Mouse (Mus musculus) cerebellum, postnatal 10 days (tissue): ENCODE measurements around the gene Snhg11.

Source experiments
- DNase-seq, 2 experiments: peaks; one replicate each; pipeline ENCODE4 v3.0.0; 2021; ENCODE audit warnings: mixed read lengths in 2 of 2

Snhg11 gene

GRCm38 (mm10) chr2:158375443-158376122 lies at the start of gene Snhg11:
Snhg11 (plus strand) TSS chr2:158375638.
- peak; percentile 60 for DNase-seq

GRCm38 (mm10) chr2:158334356-158334755 lies 41.1 kb upstream of the Snhg11 start:
- no peak for DNase-seq

DNA sequence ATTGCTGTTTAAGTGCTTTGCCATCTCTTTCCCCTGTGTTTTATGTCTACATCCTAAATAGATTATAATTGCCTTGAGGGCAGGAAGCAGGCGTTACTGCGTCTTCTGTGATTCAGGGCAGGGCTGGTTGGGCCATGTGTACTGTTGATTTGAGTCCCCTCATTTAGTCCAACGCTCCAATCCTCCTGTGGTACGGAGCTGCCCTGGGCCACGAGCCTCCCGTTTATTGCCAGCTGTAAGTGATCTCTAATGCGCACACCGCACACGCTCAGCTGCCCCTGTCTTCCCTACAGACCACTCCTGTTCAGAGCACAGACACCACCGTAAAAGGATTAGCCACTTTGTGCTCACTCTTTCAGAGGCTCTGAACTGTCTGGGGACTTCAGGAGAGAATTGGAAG lies 37.7 kb upstream of the Snhg11 start:
- DNase-seq = no peak

DNA sequence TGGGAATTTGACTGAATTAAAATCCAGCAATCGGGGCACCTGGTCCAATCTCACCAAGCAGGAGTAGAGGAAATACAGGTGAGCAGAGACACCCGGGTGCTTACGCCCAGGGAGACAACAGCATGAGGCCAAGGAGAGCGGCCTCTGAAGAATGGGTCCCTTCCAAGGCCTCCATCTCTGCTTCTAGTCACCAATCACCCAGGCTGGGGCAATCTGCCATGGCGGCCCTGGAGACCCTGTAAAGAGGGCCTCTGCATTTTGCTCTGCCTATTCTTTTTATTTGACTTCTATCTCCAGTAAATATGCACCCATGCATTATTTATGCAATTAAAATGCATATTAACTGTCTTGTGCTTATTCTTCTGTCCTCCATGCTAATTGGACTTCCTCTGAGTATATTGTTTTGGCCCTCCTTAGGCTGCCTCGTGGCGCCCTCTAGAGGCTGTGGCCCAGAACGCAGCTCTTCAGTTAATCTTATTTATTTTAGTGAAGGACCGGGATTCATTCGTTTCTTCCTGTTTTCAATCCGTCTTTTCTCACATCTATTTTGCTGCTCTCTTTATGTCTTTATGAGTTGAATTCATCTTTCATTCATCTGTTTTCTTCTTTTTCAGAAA lies 35.4 kb upstream of the Snhg11 start:
- DNase-seq = peak; percentile 83 to 89

DNA sequence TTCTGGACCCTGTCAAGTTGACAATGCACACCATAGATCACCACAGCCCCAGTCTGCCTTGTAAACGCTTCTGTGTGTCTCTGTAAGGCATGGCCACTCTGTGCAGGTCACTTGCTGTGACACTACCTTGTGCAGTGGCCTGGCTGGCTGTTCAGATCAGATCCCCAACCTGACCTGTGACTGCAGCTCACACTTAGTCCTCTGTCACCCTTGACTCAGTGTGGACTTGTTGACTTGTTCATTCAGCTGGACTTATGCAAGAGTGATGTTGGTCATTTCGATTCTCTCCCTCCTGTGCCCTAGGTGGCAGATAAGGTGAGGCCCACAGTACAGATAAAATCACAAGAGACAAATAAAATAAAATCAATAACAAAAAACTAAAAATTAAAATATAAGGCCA lies 34.1 kb upstream of the Snhg11 start:
- DNase-seq = no peak

DNA sequence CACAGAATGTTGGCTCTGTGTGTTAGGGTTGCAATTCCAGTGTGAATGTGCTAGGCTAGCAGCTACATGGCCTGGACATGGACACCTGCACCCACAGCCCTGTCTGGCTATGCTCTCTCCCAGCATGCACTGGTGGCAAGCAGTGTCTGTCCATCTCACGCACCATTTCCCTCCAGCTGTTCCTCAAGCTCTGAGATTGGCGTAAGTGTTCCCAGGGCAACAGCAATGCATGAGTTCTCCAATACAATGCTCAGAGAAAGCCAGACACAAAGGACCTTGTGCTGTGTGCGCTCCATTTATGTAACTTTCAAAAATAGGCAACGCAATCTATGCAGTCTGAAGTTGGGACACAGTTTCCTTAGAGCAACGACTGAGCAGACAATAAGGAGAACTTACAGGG lies 31.9 kb upstream of the Snhg11 start:
- DNase-seq = peak; percentile 42 to 56

GRCm38 (mm10) chr2:158346467-158346866 lies 29.0 kb upstream of the Snhg11 start:
- no peak for DNase-seq

- DNase-seq = peak; percentile 84 to 86
These were observed 27.6 kb upstream of the Snhg11 start for GRCm38 (mm10) chr2:158347868-158348267.

- no peak for DNase-seq
These were observed 22.5 kb upstream of the Snhg11 start for GRCm38 (mm10) chr2:158352801-158353520.

DNA sequence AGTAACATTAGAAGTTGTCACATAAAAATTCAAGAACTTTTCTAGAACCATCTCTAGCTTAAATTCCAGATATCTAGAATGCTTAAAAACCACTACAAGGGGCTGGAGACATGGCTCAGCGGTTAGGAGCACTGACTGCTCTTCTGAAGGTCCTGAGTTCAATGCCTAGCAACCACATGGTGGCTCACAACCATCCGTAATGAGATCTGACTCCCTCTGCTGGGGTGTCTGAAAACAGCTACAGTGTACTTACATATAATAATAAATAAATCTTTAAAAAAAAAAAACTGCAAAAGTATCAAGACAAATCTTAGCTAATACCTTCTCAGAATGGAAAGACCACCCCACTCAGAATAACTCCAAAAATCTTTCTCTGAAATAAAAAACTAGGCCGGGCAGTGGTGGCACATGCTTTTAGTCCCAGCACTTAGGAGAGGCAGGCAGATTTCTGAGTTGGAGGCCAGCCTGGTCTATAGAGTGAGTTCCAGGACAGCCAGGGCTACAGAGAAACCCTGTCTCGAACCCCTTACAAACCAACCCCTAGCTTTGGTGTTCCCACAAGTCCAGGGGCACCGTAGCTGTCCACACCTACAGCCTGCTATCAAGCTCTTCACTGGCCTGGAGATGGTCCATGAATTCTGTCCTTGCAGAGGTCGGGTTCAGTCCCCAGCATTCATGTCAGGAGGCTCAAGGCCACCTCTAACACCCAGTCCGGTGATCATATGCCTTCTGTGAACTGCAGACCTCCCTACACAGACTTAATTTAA lies 20.9 kb upstream of the Snhg11 start:
- DNase-seq = no peak

- no peak for DNase-seq
These were observed 20.2 kb upstream of the Snhg11 start for GRCm38 (mm10) chr2:158355238-158355637.

GRCm38 (mm10) chr2:158356121-158356520 lies 19.3 kb upstream of the Snhg11 start:
- DNase-seq = no peak

- DNase-seq = no peak
These were observed 15.4 kb upstream of the Snhg11 start for GRCm38 (mm10) chr2:158359757-158360620.

GRCm38 (mm10) chr2:158360873-158361677 lies 14.4 kb upstream of the Snhg11 start:
- peak; percentile 94 for DNase-seq

GRCm38 (mm10) chr2:158361678-158362320 lies 13.6 kb upstream of the Snhg11 start:
- no peak for DNase-seq

- no peak for DNase-seq
These were observed 11.3 kb upstream of the Snhg11 start for GRCm38 (mm10) chr2:158364175-158364574.

DNA sequence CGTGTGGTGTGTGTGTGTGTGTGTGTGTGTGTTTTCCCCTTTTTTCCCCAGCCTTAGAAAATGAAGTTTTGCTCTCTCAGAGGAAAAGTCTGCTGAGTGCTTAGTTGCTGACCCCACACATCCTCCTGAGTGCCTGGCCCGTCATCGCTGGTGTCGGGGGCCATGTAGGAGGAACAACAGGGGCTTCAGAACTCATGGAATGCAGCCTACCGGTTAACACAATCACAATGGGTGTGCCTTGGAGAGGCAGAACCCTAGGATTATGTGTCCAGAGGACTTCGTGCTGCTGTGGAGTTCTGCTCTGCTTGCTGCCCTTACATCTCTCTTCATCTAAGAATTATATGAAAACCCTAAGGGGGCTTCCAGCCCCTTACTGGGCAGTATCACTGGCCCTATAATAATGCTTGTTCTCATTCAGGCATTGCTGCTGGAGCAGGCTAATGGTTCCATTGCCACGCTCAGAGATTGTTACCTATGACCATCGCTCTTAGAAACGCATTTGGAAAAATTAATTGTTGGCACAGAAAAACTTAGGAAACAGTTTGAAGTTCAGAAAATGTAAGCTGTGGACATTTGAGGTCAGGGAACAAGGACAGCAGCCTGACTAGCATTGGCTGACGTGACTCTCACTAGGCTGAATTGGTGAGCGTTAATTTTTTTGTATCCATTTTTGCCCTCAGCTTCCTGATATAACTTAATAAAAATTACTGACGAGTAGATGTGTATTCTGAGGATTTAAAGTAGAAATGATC lies 10.2 kb upstream of the Snhg11 start:
- DNase-seq = no peak

DNA sequence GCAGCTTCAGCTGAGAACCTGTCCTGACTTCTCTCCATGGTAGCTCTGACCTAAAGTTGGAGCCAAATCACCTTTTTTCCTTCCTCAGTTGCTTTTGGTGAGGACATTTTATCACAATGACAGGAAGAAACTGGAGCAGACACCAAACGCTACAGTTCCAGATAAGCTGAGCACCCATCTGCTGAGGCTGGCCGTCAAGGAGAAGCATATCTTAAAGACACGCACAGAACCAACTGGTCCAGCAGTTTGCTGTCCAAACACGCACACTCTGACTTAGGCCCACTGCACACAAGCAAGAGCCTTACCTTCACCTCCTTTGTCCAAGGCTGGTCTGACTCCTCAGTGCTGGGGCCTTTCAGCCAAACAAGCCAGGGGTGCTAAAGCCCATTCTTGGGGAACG lies 7.8 kb upstream of the Snhg11 start:
- no peak for DNase-seq

GRCm38 (mm10) chr2:158368313-158368712 lies 7.1 kb upstream of the Snhg11 start:
- no peak for DNase-seq
